Mouse (Mus musculus) adrenal gland, postnatal 0 days (tissue): Measurements from ENCODE around the gene Cenph. TPM values are rescaled to one million over a fixed set of nuclear protein-coding genes. Genes with fewer than 3 reads are reported as not detected.

ENCODE experiments used
- polyA plus RNA-seq: library from polyadenylated mRNA; unstranded; fragments of >200 nt; fragmentation: Nextera tagmentation; extraction: Ambion mirVana; gene quantifications from 2 replicates; pipeline ENCODE4 v1.2.1, GENCODE M21; 2015

Cenph gene
- 16.3 and 16.8 TPM in 2 replicates for polyA plus RNA-seq

DNA sequence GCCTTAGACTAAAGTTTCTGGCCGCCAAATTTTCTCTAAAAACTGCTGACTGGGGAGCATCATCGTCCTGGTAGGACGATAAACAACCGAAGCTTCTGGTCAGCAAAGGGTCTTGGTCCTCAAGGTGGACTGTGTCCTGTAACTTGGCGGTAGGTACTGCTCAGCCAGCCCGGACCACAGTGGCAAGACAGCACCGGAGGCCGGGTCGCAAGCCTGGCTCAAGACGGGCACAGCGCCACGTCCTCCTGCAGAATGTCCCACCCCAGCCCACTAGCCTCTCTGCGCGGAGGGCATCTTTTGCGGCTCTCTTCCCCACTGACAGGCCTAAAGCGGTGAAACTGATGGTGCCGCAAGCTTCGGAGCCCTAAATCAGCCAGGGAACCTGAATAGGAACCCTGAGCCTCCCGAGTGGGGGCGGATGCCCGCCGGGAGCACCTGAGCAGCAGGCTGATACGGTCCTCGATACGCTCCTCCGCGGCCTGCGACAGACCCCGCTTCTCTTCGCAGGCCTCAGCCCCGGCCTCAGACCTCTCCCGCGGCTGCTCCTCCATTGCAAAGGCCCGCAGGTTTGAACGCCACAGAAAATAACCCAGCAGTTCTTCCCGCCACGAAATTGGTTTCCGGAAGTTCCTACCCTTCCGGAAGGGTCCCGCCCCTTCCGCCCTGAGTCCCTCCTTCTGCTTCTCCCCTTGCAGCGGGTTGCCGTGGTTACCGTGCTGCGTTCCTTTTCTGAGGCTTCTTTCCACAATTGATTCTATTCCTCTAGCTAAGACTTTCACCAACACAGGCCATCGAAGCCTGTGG is at the start of gene Cenph:
TSS of gene Cenph (minus strand) at position 648 of the 804 bp plus-strand sequence.

GRCm38 (mm10) chr13:100786414-100786867 is 10.7 kb upstream of the Cenph start, which contains the start of gene Ccnb1:
Ccnb1 (minus strand) TSS chr13:100786570.

DNA sequence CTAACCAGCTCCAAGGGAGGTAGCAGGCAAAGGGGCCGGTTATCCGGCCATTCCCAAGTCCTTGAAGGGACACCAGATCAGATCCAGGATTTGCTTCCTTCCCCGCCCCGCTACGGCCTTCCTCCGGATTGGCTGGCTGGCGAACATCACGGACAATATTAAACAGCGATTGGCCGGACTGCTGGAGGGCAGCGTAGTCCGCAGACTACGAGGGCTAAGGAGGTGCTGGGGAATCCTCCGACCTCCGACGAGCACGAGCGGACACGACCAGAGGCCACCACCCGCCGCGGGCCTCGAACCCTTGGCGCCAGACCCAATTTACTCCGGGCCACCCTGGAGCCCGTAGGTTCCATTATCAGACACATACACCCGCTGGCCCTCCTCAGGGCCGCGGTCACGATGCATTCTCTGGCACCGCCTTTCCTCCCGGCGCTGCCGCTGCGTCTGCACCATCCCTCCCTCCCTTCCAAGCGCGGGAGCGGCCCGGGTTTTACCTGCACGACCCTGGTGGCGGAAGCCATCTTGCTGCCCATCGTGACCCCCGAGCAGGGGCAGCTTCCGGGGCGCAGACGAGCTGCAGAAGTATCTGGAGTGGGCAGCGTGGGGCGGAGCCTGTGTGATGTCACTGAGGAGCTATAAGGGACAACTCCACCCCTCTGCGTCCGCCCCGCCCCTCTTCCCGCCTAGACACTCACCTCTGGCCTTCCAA is 31.5 kb downstream of the Cenph start, which contains the start of gene Mrps36:
TSS of gene Mrps36 (minus strand) at position 624 of the 709 bp plus-strand sequence.

GRCm38 (mm10) chr13:100730861-100731176 is 44.9 kb downstream of the Cenph start, which contains the start of gene Cdk7:
Cdk7 (minus strand) TSS chr13:100730939.

Other genes with a start within 250 kb of the Cenph start
- 6.0 and 9.7 TPM in 2 replicates for gene Ocln, start 223.2 kb downstream of the Cenph start, polyA plus RNA-seq
- gene Marveld2, start 158.9 kb downstream of the Cenph start, polyA plus RNA-seq, result 0.93 and 1.6 TPM in 2 replicates
- gene Ak6, start 124.9 kb downstream of the Cenph start, polyA plus RNA-seq, result 218 and 264 TPM in 2 replicates
- 15.3 and 23.1 TPM in 2 replicates for gene Rad17, start 124.8 kb downstream of the Cenph start, polyA plus RNA-seq
- gene Taf9, start 124.3 kb downstream of the Cenph start, polyA plus RNA-seq, result 11.8 and 19.2 TPM in 2 replicates
- 1.8 and 2.9 TPM in 2 replicates for gene Ccdc125, start 106.2 kb downstream of the Cenph start, polyA plus RNA-seq
- gene Cdk7, start 45.0 kb downstream of the Cenph start, polyA plus RNA-seq, result 81.6 and 88.1 TPM in 2 replicates
- gene Mrps36, start 31.2 kb downstream of the Cenph start, polyA plus RNA-seq, result 175 and 220 TPM in 2 replicates
- 36.3 and 46.4 TPM in 2 replicates for gene Ccnb1, start 10.7 kb upstream of the Cenph start, polyA plus RNA-seq
- gene Slc30a5, start 57.5 kb upstream of the Cenph start, polyA plus RNA-seq, result 37.4 and 44.1 TPM in 2 replicates